Mouse (Mus musculus) cerebellum, adult 18-20 months (tissue): ENCODE results near the gene Qsox1.
A peak's percentile ranks its signal among the peaks of the same experiment; 100 is the strongest.

Source experiments
- DNase-seq, 2 experiments: peaks; one replicate each; pipeline ENCODE4 v3.0.0; 2021

Gene Qsox1

DNA sequence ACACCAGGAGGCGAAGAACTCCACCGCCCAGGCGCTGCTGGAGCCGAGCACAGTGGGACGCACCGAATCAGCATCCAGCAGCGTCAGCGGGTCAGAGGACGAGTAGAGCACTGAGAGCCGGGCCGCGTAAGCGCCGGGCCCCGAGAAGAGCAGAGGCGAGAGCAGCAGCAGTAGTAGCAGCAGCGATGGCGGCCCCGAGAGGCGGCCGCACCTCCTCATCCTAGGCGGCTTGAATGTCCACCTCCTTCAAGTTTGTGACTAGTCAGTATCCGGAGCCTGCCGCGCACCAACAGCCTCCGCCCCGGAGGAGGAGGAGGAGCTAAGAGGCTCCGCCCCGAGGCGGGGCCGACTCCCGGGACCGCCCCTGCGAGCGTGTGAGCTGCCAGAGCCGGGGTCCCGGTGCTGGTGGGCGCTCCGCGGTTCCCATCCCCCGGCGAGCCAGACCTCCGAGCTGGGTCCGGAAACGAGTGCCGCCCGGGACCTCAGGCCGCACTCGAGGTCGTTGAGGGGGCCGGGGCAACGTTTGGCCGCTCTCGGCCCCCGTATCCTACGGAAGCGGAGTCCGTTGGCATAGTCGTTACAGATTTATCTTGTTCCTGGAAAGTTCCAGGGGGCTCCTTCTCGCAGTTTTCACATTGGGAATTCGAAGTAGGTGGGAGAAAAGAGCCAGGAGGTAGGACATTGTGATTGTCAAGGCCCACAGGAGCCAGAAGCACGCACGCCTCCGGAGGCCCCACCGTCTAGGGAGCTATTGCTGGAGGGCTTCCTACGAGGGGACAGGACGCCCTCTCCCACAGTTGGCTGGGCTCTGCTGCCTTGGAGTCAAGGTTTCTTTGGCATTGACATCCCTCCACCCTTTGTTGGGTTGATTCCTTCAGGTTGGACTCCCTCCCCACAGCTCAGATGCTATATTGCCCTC, at the start of gene Qsox1:
Qsox1 (minus strand) TSS at position 309 of the 919 bp plus-strand sequence.
- DNase-seq, result peak; percentile 68 to 78

DNA sequence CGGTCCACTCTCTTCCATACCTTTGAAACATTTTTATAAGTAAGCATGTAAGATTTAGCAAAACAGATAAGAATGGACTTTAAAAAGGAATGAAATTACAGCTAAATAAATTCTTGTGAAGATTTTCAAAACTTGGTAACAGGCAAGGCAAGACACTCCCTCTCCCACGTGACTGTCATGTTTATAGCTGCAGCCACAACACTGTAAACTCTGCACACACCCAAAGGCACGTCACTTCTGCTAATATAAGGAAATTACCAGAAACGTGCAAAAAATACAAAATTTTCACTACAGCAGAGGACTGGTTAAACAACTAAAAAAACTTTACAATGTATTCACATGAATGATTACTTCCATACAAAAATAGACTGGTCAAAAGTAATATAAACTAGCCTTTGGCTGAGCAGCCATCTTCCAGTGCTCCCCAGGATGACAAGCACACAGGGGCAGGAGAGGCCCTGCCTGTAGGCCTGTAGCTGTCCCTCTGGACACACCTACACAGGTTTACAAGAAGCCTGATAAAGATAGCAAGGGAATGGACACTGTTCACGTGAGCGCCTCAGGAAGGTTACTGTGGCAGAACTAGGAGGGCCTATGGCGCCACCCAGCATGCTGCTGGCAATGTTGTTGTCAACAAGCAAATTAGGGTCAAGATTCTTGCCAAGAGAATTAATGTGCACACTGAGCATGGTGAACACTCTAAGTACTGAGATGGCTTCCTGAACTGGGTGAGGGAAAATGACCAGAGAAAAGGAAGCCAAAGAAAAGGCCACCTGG, 42.4 kb upstream of the Qsox1 start:
- DNase-seq, result peak; percentile 86 to 93

DNA sequence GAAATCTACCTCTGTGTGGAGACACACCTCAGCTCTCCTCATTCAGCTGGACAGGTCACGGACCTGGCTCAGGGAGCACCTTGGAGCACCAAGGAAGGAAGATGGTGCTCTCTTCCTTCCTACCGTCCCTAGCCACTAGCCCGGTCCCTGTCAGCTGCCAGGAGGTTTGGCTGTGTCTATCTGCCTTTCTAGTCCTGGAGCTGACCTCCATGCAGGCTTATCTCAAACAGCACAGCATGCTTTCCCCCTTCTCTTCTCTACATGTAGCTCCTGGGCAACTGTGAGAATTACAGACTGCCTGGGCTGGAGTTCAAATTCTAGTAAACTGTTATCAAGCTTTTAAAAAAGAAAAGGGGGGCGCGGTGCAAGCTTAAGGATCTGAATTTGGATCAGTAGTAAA, 40.3 kb upstream of the Qsox1 start:
- DNase-seq, result no peak

DNA sequence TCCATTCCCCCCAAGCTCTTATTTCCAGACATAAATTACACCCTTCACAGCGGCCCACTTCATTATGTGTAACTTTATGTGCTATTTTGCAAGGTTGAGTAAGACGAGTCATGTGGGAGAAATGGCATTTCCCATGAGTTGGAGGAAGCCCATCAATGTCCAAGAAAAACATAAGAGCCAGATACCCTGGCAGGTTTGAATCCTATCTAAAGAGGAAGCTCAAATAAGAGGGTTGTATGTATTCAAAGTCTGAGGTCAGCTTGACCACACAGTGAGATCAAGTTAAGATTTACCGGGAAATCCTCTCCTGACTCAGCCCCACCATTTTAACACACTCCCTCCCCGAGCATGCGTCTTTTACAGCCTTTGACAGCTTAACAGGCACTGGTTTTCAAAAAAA, 31.5 kb upstream of the Qsox1 start:
- no peak for DNase-seq

DNA sequence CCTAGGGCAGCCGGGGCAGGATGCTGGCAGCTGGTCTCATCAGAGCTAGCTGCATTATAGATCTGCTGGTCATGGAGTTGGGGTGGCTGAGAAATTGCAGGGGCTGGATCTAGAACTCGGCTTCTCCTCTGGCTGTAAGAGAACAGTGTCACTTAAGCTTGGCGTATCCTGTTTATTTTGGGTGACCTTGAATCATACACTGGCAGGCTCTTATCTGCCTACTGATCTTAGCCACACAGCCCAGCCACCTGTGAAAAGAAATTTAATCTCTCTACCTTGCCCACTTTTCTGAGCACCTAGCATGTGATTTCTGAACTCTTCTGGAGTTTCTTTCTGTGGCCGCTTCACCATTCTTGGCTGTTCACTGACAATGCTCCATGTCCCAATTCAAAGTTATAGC, 30.8 kb upstream of the Qsox1 start:
- DNase-seq, result no peak

DNA sequence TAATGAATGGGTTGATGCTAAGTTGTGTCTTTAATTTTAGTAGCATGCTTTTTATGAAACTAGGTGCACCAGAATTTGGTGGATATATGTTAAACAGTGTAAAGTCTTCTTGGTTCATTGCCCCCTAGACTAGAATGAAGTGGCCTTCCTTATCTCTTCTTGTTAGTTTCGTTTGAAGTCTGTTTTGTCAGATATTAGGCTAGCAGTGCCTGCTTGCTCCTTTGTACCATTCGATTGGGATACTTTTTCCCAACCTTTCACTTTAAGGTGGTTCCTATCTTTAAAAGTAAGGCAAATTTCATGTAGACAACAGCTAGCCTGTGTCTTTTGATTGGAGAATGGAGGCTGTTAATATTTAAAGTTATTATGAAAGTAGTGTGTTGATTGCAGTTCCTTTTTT, 23.0 kb upstream of the Qsox1 start:
- DNase-seq, result no peak

GRCm38 (mm10) chr1:155833610-155834009, 20.9 kb upstream of the Qsox1 start:
- no peak for DNase-seq

DNA sequence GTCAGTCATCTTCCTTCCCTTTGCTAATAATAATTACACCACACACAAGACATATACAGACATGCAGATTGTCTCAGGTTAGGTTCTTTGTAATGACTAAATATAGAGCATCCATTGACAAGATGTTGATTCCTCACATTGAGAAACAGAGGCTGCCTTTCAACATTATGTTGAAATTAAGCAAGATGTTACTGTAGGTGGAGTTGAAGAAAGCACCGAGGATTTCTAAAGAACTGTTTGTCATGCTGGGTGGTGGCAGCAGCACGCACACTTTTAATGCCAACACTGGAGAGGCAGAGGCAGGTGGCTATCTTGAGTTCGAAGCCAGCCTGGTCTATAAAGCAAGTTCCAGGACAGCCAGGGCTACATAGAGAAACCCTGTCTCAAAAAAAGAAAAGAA, 19.3 kb upstream of the Qsox1 start:
- no peak for DNase-seq

GRCm38 (mm10) chr1:155830861-155831260, 18.2 kb upstream of the Qsox1 start:
- no peak for DNase-seq

- no peak for DNase-seq
Measured at GRCm38 (mm10) chr1:155827703-155828295, 15.1 kb upstream of the Qsox1 start.

- no peak for DNase-seq
Measured at GRCm38 (mm10) chr1:155826803-155827395, 14.2 kb upstream of the Qsox1 start.

DNA sequence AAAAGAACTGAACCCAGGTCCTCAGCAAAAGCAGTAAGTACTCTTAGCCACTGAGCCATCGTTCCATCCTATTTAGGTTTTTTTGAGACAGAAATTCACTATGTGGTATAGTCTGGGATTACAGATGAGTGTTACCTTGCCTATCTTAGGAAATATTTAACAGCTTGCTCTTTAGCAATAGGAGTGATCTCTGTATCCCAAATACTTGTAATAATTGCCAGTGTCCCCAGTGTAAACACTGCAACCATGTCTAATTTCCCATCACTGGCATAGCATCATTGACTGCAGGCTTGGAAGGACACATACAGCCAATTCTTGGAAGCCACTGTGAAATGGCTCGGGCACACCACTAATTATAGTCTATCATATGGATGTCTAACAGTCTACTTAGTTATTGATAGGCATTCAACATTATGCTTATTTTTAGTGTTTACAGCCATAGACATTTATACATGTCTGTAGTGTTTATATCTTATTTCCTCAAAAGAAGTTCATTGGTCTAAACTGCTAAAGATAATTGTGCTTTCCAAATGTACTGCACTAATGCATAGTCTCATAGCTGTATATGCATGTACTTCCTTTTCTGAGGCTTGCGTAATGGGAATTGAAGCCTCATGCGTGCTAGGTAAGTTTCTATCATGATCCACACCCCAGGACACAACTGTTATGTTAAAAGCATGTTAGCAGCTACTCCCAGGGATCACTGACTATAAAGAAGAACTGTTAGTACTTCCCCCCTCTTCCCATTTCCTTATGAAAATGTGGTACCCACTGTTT, 13.4 kb upstream of the Qsox1 start:
- no peak for DNase-seq

DNA sequence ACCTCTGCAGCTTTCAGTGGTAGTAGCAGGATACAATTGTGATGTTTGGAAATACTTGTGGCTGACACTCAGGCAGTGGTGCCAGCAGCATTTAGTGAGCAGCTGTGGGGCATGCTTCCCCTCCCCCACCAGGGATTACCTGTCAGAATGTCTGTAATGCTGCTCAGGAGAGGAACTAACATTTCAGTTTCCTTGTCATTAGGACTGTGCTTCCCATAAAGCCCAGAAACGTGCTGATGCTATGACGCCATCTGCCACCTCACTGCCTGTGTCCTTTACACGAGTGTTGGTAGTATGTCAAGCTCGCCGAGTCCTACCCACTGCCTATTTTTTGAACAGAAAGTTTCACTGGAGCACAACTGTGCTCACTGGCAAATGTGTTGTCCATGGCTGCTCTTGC, 8.0 kb upstream of the Qsox1 start:
- DNase-seq, result no peak

DNA sequence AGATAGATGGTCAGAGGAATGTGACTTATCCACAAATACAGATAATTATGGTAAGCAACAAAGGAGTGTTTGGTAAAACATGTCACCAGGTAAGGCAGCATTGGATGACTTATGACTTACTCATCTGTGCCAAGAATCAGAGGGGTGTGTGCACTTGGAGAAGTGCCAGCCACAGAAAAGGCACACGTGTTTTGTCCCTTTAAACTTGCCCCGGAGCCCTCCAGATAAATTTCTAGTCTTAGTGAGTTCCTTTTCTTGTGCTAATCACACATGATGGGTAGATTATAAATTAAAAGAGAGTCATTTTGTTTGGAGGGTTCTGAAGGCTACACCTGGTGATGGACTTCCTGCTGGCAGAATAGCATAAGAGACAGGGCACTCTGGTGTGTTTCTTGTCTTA, 3.5 kb upstream of the Qsox1 start:
- no peak for DNase-seq

- DNase-seq, result no peak
Measured at GRCm38 (mm10) chr1:155811995-155812580, 601 bp downstream of the Qsox1 start.

GRCm38 (mm10) chr1:155810616-155811015, 2.1 kb downstream of the Qsox1 start:
- no peak for DNase-seq

GRCm38 (mm10) chr1:155809706-155810442, 2.8 kb downstream of the Qsox1 start:
- DNase-seq, result no peak

- no peak for DNase-seq
Measured at GRCm38 (mm10) chr1:155808261-155808660, 4.4 kb downstream of the Qsox1 start.

- no peak for DNase-seq
Measured at GRCm38 (mm10) chr1:155805607-155806006, 7.1 kb downstream of the Qsox1 start.

GRCm38 (mm10) chr1:155801014-155801991, 11.4 kb downstream of the Qsox1 start:
- peak; percentile 81 to 85 for DNase-seq
